Mouse (Mus musculus): ENCODE measurements around the gene Ctsa. TPM values are rescaled to one million over a fixed set of nuclear protein-coding genes. Genes with fewer than 3 reads are reported as not detected.

Gene Ctsa
- polyA plus RNA-seq, 1 experiment from 2014 or later, result 114 TPM

Other genes starting within 250 kb of the Ctsa start
- gene Wfdc6a, start 247.4 kb upstream of the Ctsa start, polyA plus RNA-seq (2016; fragmentation: Nextera tagmentation; extraction: Ambion mirVana), result not detected in 2 replicates
- not detected in 2 replicates for gene Eppin, start 239.3 kb upstream of the Ctsa start, polyA plus RNA-seq (2016; fragmentation: Nextera tagmentation; extraction: Ambion mirVana)
- not detected in 2 replicates for gene Wfdc6b, start 219.4 kb upstream of the Ctsa start, polyA plus RNA-seq (2016; fragmentation: Nextera tagmentation; extraction: Ambion mirVana)
- gene Wfdc8, start 219.2 kb upstream of the Ctsa start, polyA plus RNA-seq (2016; fragmentation: Nextera tagmentation; extraction: Ambion mirVana), result not detected in 2 replicates
- gene Wfdc16, start 194.1 kb upstream of the Ctsa start, polyA plus RNA-seq (2016; fragmentation: Nextera tagmentation; extraction: Ambion mirVana), result not detected in 2 replicates
- 0.48 and 0.51 TPM in 2 replicates for gene Wfdc10, start 176.8 kb upstream of the Ctsa start, polyA plus RNA-seq (2016; fragmentation: Nextera tagmentation; extraction: Ambion mirVana)
- not detected in 2 replicates for gene Wfdc9, start 176.3 kb upstream of the Ctsa start, polyA plus RNA-seq (2016; fragmentation: Nextera tagmentation; extraction: Ambion mirVana)
- gene Wfdc11, start 158.8 kb upstream of the Ctsa start, polyA plus RNA-seq (2016; fragmentation: Nextera tagmentation; extraction: Ambion mirVana), result not detected in 2 replicates
- gene Wfdc13, start 147.8 kb upstream of the Ctsa start, polyA plus RNA-seq (2016; fragmentation: Nextera tagmentation; extraction: Ambion mirVana), result not detected in 2 replicates
- not detected in 2 replicates for gene Spint4, start 134.4 kb upstream of the Ctsa start, polyA plus RNA-seq (2016; fragmentation: Nextera tagmentation; extraction: Ambion mirVana)
- gene Spint5, start 117.6 kb upstream of the Ctsa start, polyA plus RNA-seq (2016; fragmentation: Nextera tagmentation; extraction: Ambion mirVana), result not detected in 2 replicates
- gene Wfdc3, start 86.9 kb upstream of the Ctsa start, polyA plus RNA-seq (2016; fragmentation: Nextera tagmentation; extraction: Ambion mirVana), result 0.44 and 0.72 TPM in 2 replicates
- 85.6 and 92.2 TPM in 2 replicates for gene Dnttip1, start 86.9 kb upstream of the Ctsa start, polyA plus RNA-seq (2016; fragmentation: Nextera tagmentation; extraction: Ambion mirVana)
- 311 and 340 TPM in 2 replicates for gene Ube2c, start 63.0 kb upstream of the Ctsa start, polyA plus RNA-seq (2016; fragmentation: Nextera tagmentation; extraction: Ambion mirVana)
- 26.2 and 36.5 TPM in 2 replicates for gene Tnnc2, start 52.9 kb upstream of the Ctsa start, polyA plus RNA-seq (2016; fragmentation: Nextera tagmentation; extraction: Ambion mirVana)
- 14.2 and 15.6 TPM in 2 replicates for gene Snx21, start 47.0 kb upstream of the Ctsa start, polyA plus RNA-seq (2016; fragmentation: Nextera tagmentation; extraction: Ambion mirVana)
- 15.9 and 19.6 TPM in 2 replicates for gene Acot8, start 28.0 kb upstream of the Ctsa start, polyA plus RNA-seq (2016; fragmentation: Nextera tagmentation; extraction: Ambion mirVana)
- gene Zswim3, start 27.8 kb upstream of the Ctsa start, polyA plus RNA-seq (2016; fragmentation: Nextera tagmentation; extraction: Ambion mirVana), result 11.8 and 14.1 TPM in 2 replicates
- 22.8 and 23.7 TPM in 2 replicates for gene Zswim1, start 10.2 kb upstream of the Ctsa start, polyA plus RNA-seq (2016; fragmentation: Nextera tagmentation; extraction: Ambion mirVana)
- not detected in 2 replicates for gene Spata25, start 4.3 kb upstream of the Ctsa start, polyA plus RNA-seq (2016; fragmentation: Nextera tagmentation; extraction: Ambion mirVana)
- gene Neurl2, start 583 bp downstream of the Ctsa start, polyA plus RNA-seq (2016; fragmentation: Nextera tagmentation; extraction: Ambion mirVana), result 4.5 and 5.6 TPM in 2 replicates
- 87.9 and 93.1 TPM in 2 replicates for gene Pltp, start 24.8 kb downstream of the Ctsa start, polyA plus RNA-seq (2016; fragmentation: Nextera tagmentation; extraction: Ambion mirVana)
- gene Pcif1, start 46.4 kb downstream of the Ctsa start, polyA plus RNA-seq (2016; fragmentation: Nextera tagmentation; extraction: Ambion mirVana), result 83.4 and 86.4 TPM in 2 replicates
- 14.5 and 17.2 TPM in 2 replicates for gene Zfp335, start 78.9 kb downstream of the Ctsa start, polyA plus RNA-seq (2016; fragmentation: Nextera tagmentation; extraction: Ambion mirVana)
- gene Mmp9, start 107.9 kb downstream of the Ctsa start, polyA plus RNA-seq (2016; fragmentation: Nextera tagmentation; extraction: Ambion mirVana), result 5.0 TPM in 2 replicates
- gene Slc12a5, start 127.9 kb downstream of the Ctsa start, polyA plus RNA-seq (2016; fragmentation: Nextera tagmentation; extraction: Ambion mirVana), result 12.7 and 13.9 TPM in 2 replicates
- 121 and 123 TPM in 2 replicates for gene Ncoa5, start 202.0 kb downstream of the Ctsa start, polyA plus RNA-seq (2016; fragmentation: Nextera tagmentation; extraction: Ambion mirVana)
- 6.8 and 8.0 TPM in 2 replicates for gene Cd40, start 222.8 kb downstream of the Ctsa start, polyA plus RNA-seq (2016; fragmentation: Nextera tagmentation; extraction: Ambion mirVana)

All from neural tube, embryonic 12.5 days (tissue).